Mouse (Mus musculus) 3134 (cell line): ENCODE data around the gene Gimap4.

Source experiments
- DNase-seq: peaks from one replicate; pipeline ENCODE4 v3.0.0-alpha.2; 2011; ENCODE audit warnings: low spot score; ENCODE audit not compliant: insufficient read length; ENCODE audit errors: extremely low read depth

Gene Gimap4

GRCm38 (mm10) chr6:48698888-48699287 is 14.5 kb downstream of the Gimap4 start:
- DNase-seq: no peak

GRCm38 (mm10) chr6:48700251-48701075 is 16.1 kb downstream of the Gimap4 start:
- DNase-seq: no peak

GRCm38 (mm10) chr6:48702146-48702545 is 17.8 kb downstream of the Gimap4 start:
- no peak for DNase-seq

- DNase-seq: no peak
These were observed 18.3 kb downstream of the Gimap4 start for GRCm38 (mm10) chr6:48702601-48703000.

- no peak for DNase-seq
These were observed 19.8 kb downstream of the Gimap4 start for GRCm38 (mm10) chr6:48704146-48704545.

- no peak for DNase-seq
These were observed 21.8 kb downstream of the Gimap4 start for GRCm38 (mm10) chr6:48706130-48706529.

GRCm38 (mm10) chr6:48718455-48718854 is 34.1 kb downstream of the Gimap4 start, which contains the start of the genes Gm28053 and Gimap7:
Gene Gm28053, plus strand, starts transcription at chr6:48718607.
Gene Gimap7, plus strand, starts transcription at chr6:48718621.
- DNase-seq: no peak

GRCm38 (mm10) chr6:48720326-48720725 is 36.0 kb downstream of the Gimap4 start:
- no peak for DNase-seq

GRCm38 (mm10) chr6:48723468-48723867 is 39.1 kb downstream of the Gimap4 start:
- no peak for DNase-seq

GRCm38 (mm10) chr6:48725476-48725875 is 41.1 kb downstream of the Gimap4 start:
- no peak for DNase-seq

- DNase-seq: no peak
These were observed 43.4 kb downstream of the Gimap4 start for GRCm38 (mm10) chr6:48727761-48728160.

GRCm38 (mm10) chr6:48732864-48733304 is 48.5 kb downstream of the Gimap4 start:
- no peak for DNase-seq

GRCm38 (mm10) chr6:48733660-48734059 is 49.3 kb downstream of the Gimap4 start:
- no peak for DNase-seq

- no peak for DNase-seq
These were observed 52.7 kb downstream of the Gimap4 start for GRCm38 (mm10) chr6:48737053-48737452.

- no peak for DNase-seq
These were observed 53.3 kb downstream of the Gimap4 start for GRCm38 (mm10) chr6:48737688-48738087.

GRCm38 (mm10) chr6:48738961-48739779 is 54.8 kb downstream of the Gimap4 start, which contains the start of gene Gimap1:
Gene Gimap1, plus strand, starts transcription at chr6:48739054.
- DNase-seq: no peak

GRCm38 (mm10) chr6:48739780-48740055 is 55.4 kb downstream of the Gimap4 start:
- DNase-seq: no peak

- no peak for DNase-seq
These were observed 56.3 kb downstream of the Gimap4 start for GRCm38 (mm10) chr6:48740501-48741169.

- no peak for DNase-seq
These were observed 56.9 kb downstream of the Gimap4 start for GRCm38 (mm10) chr6:48741273-48741672.
